8 mouse cellular contexts compared by ENCODE assay signal in genomic region chr8:121949941-121950748, GRCm38 (mm10). TPM values are rescaled to one million over a fixed set of nuclear protein-coding genes. Genes with fewer than 3 reads are reported as not detected.
A peak's percentile ranks its signal among the peaks of the same experiment; 100 is the strongest.
DNase-seq lines count a peak whose midpoint lies in the region; ATAC-seq lines count a peak whose summit lies in the region.

No protein-coding gene starts in this region.

- peak overlapping the region; percentile 99 for H3K9ac ChIP-seq in heart, embryonic 13.5 days
- peak overlapping the region; percentile 95 for H3K9ac ChIP-seq in liver, embryonic 12.5 days
- H3K9ac ChIP-seq in stomach, embryonic 15.5 days = peak overlapping the region; percentile 93

- peak overlapping the region; percentile 97 for H3K4me2 ChIP-seq in heart, embryonic 13.5 days
- peak overlapping the region; percentile 87 for H3K4me2 ChIP-seq in liver, embryonic 12.5 days
- H3K4me2 ChIP-seq in stomach, embryonic 15.5 days = peak overlapping the region; percentile 82

- H3K4me1 ChIP-seq in brown adipose tissue, adult 24 weeks (ENCODE audit: control insufficient read depth, insufficient read depth, insufficient read length, low read length) = peaks cover 11% of the 10 kb centered on the region
- peaks cover 65% of the 10 kb centered on the region for H3K4me1 ChIP-seq in heart, embryonic 13.5 days
- H3K4me1 ChIP-seq in liver, embryonic 12.5 days = peaks cover 78% of the 10 kb centered on the region
- H3K4me1 ChIP-seq in stomach, embryonic 15.5 days = peaks cover 39% of the 10 kb centered on the region

- under 1% methylated on average over 63 of the region's 66 CpGs for WGBS in heart, embryonic 13.5 days
- 1% methylated on average over 60 of the region's 66 CpGs for WGBS in liver, embryonic 12.5 days (ENCODE audit: insufficient replicate concordance)
- under 1% methylated on average over 61 of the region's 66 CpGs for WGBS in stomach, embryonic 15.5 days

- peak overlapping the region; percentile 87 for H3K4me3 ChIP-seq in brown adipose tissue, adult 24 weeks (ENCODE audit: insufficient read depth, low read depth, low read length)
- H3K4me3 ChIP-seq in heart, embryonic 13.5 days = peak overlapping the region; percentile 86
- H3K4me3 ChIP-seq in liver, embryonic 12.5 days = peak overlapping the region; percentile 94
- peak overlapping the region; percentile 85 for H3K4me3 ChIP-seq in stomach, embryonic 15.5 days (replicated peaks)

- H3K27me3 ChIP-seq in heart, embryonic 13.5 days (replicated peaks) = no peaks in the 10 kb centered on the region
- 0 out of 2 replicates have a peak, but pooled peaks cover 2% of the 10 kb centered on the region for H3K27me3 ChIP-seq in liver, embryonic 12.5 days (replicated peaks)
- no peaks in the 10 kb centered on the region for H3K27me3 ChIP-seq in stomach, embryonic 15.5 days (replicated peaks)

- peak overlapping the region; percentile 95 for H3K27ac ChIP-seq in brown adipose tissue, adult 24 weeks (replicated peaks; ENCODE audit: low read depth, low read length)
- peak overlapping the region; percentile 97 for H3K27ac ChIP-seq in heart, embryonic 13.5 days (replicated peaks)
- peak overlapping the region; percentile 98 for H3K27ac ChIP-seq in liver, embryonic 12.5 days
- H3K27ac ChIP-seq in stomach, embryonic 15.5 days = peak overlapping the region; percentile 97

- DNase-seq in CD4-positive, CD25-positive, alpha-beta regulatory T cell, adult 2 months (ENCODE audit: low read depth, low spot score) = peak; percentile 100
- peak; percentile 97 for DNase-seq in fat pad, adult 2 months (ENCODE audit: extremely low read depth, low read depth, low spot score)
- DNase-seq in kidney, postnatal 10 days = peak; percentile 99
- DNase-seq in natural killer cell, adult 2 months (ENCODE audit: low spot score in 2 of 2) = peak; percentile 99

- peak; percentile 92 for ATAC-seq in heart, embryonic 13.5 days (ENCODE audit: extremely low read depth, insufficient number of reproducible peaks, low FRiP score, low TSS enrichment)
- ATAC-seq in liver, embryonic 12.5 days = peak; percentile 92
- peak; percentile 96 for ATAC-seq in stomach, embryonic 15.5 days (ENCODE audit: insufficient read depth, low FRiP score, low read depth)

- no peaks in the 10 kb centered on the region for H3K9me3 ChIP-seq in heart, embryonic 13.5 days
- H3K9me3 ChIP-seq in liver, embryonic 12.5 days (replicated peaks) = no peaks in the 10 kb centered on the region
- no peaks in the 10 kb centered on the region for H3K9me3 ChIP-seq in stomach, embryonic 15.5 days

- peaks cover 27% of the 10 kb centered on the region for H3K36me3 ChIP-seq in heart, embryonic 13.5 days
- peaks cover 26% of the 10 kb centered on the region for H3K36me3 ChIP-seq in liver, embryonic 12.5 days
- H3K36me3 ChIP-seq in stomach, embryonic 15.5 days = no peaks in the 10 kb centered on the region

RNA-seq across cellular contexts. Expression of gene Banp, which starts 0.6 kb away (rescaled TPM):
- 2.6 and 11.8 TPM in 2 replicates for polyA plus RNA-seq in brown adipose tissue, adult 24 weeks (2012; ENCODE audit: insufficient read depth, insufficient read length, missing spikeins)
- polyA plus RNA-seq in heart, embryonic 13.5 days (2015; fragmentation: Nextera tagmentation; extraction: Ambion mirVana) = 23.1 and 30.4 TPM in 2 replicates
- 22.4 and 25.4 TPM in 2 replicates for polyA plus RNA-seq in liver, embryonic 12.5 days (2016; fragmentation: Nextera tagmentation; extraction: Ambion mirVana)
- 35.6 and 36.3 TPM in 2 replicates for polyA plus RNA-seq in stomach, embryonic 15.5 days (2015; fragmentation: Nextera tagmentation; extraction: Ambion mirVana)

RNA-seq across cellular contexts. Expression of gene Car5a, which starts 5.4 kb away (rescaled TPM):
- not detected in 2 replicates for polyA plus RNA-seq in brown adipose tissue, adult 24 weeks (2012; ENCODE audit: insufficient read depth, insufficient read length, missing spikeins)
- 0.12 and 0.31 TPM in 2 replicates for polyA plus RNA-seq in heart, embryonic 13.5 days (2015; fragmentation: Nextera tagmentation; extraction: Ambion mirVana)
- 0.69 and 0.85 TPM in 2 replicates for polyA plus RNA-seq in liver, embryonic 12.5 days (2016; fragmentation: Nextera tagmentation; extraction: Ambion mirVana)
- polyA plus RNA-seq in stomach, embryonic 15.5 days (2015; fragmentation: Nextera tagmentation; extraction: Ambion mirVana) = 0.21 and 0.22 TPM in 2 replicates

RNA-seq across cellular contexts. Expression of gene Slc7a5, which starts 42.7 kb away (rescaled TPM):
- 0.67 TPM in 1 of 2 replicates, not detected in the other for polyA plus RNA-seq in brown adipose tissue, adult 24 weeks (2012; ENCODE audit: insufficient read depth, insufficient read length, missing spikeins)
- 16.1 and 17.3 TPM in 2 replicates for polyA plus RNA-seq in heart, embryonic 13.5 days (2015; fragmentation: Nextera tagmentation; extraction: Ambion mirVana)
- polyA plus RNA-seq in liver, embryonic 12.5 days (2016; fragmentation: Nextera tagmentation; extraction: Ambion mirVana) = 52.6 and 58.9 TPM in 2 replicates
- polyA plus RNA-seq in stomach, embryonic 15.5 days (2015; fragmentation: Nextera tagmentation; extraction: Ambion mirVana) = 22.7 and 26.6 TPM in 2 replicates

Comparison
In these comparisons a context has a peak if more than half of its experiments do, and no peak if none do; other contexts are left out.
1. Peak in every context shown above with its lines: DNase-seq, ATAC-seq, H3K4me3 ChIP-seq and H3K27ac ChIP-seq.
2. RNA of gene Slc7a5, which starts 42.7 kb away (polyA plus RNA-seq): 52.6 to 58.9 TPM in liver, embryonic 12.5 days, 22.7 to 26.6 TPM in stomach, embryonic 15.5 days and 16.1 to 17.3 TPM in heart, embryonic 13.5 days; 0.67 TPM in brown adipose tissue, adult 24 weeks; every median in the first group is over 10 times any median in the second.